Mouse (Mus musculus) liver, postnatal 0 days (tissue): Measurements from ENCODE around the gene Them4. TPM values are rescaled to one million over a fixed set of nuclear protein-coding genes. Genes with fewer than 3 reads are reported as not detected.

Experiments used
- ATAC-seq: fragments of 200-750 bp; cut with Nextera tagmentation; 2 replicates; pipeline ENCODE4 v1.8.0; 2017; ENCODE audit warnings: mild to moderate bottlenecking, moderate library complexity
- DNase-seq: peaks from one replicate; pipeline ENCODE4 v3.0.0-alpha.2; 2016
- H3K27ac ChIP-seq: fragments of 300-500 bp; sonication (generic); 2 replicates; pipeline ENCODE4 v1.5.1; 2014; ENCODE audit warnings: antibody characterized with exemption, moderate library complexity, mild to moderate bottlenecking, low read depth
- H3K27me3 ChIP-seq: fragments of 300-500 bp; sonication (generic); 2 replicates; pipeline ENCODE4 v1.6.1; 2014; ENCODE audit warnings: low read length, control low read depth, mixed read lengths; ENCODE audit not compliant: insufficient read depth
- H3K36me3 ChIP-seq: fragments of 300-500 bp; sonication (generic); replicated peaks from 2 replicates; pipeline ENCODE4 v1.6.1; 2014; ENCODE audit warnings: mild to moderate bottlenecking, control low read depth, low read length, moderate library complexity, mixed read lengths; ENCODE audit not compliant: insufficient read depth
- H3K4me1 ChIP-seq: fragments of 300-500 bp; sonication (generic); 2 replicates; pipeline ENCODE4 v1.6.1; 2014; ENCODE audit warnings: antibody characterized with exemption, mild to moderate bottlenecking, control low read depth; ENCODE audit not compliant: insufficient read depth
- H3K4me2 ChIP-seq: fragments of 300-500 bp; sonication (generic); 2 replicates; pipeline ENCODE4 v1.6.1; 2014; ENCODE audit warnings: low read depth, mild to moderate bottlenecking, low read length, moderate library complexity, mixed read lengths
- H3K4me3 ChIP-seq: fragments of 300-500 bp; sonication (generic); 2 replicates; pipeline ENCODE4 v1.5.1; 2014; ENCODE audit warnings: low read depth, low read length
- H3K9ac ChIP-seq: fragments of 300-500 bp; sonication (generic); replicated peaks from 2 replicates; pipeline ENCODE4 v1.6.1; 2014; ENCODE audit warnings: mild to moderate bottlenecking, moderate library complexity
- H3K9me3 ChIP-seq: fragments of 300-500 bp; sonication (generic); 2 replicates; pipeline ENCODE4 v1.6.1; 2016; ENCODE audit warnings: mild to moderate bottlenecking, control low read depth, low read length, mixed read lengths
- CTCF ChIP-seq: sonication (generic); IDR thresholded peaks from 2 replicates; pipeline ENCODE4 v1.5.1; 2016; ENCODE audit warnings: antibody characterized with exemption, low read depth
- EP300 ChIP-seq: IDR thresholded peaks from 2 replicates; pipeline ENCODE4 v1.6.1; 2016; ENCODE audit warnings: antibody characterized with exemption, low read depth, mild to moderate bottlenecking
- WGBS: fragments of 180-500 bp; shearing (Covaris S2); extraction: QIAGEN DNeasy Blood & Tissue Kit; methylation state at CpG from one replicate; pipeline ENCODE4 v1.1.7; 2014; ENCODE audit not compliant: insufficient replicate concordance; 5-methylcytosine and 5-hydroxymethylcytosine counted together
- polyA plus RNA-seq: library from polyadenylated mRNA; unstranded; fragments of >200 nt; fragmentation: Nextera tagmentation; extraction: Ambion mirVana; gene quantifications from 2 replicates; pipeline ENCODE4 v1.2.1, GENCODE M21; 2015

Gene Them4
- polyA plus RNA-seq, 1 experiment from 2014 or later: 15.6 TPM

DNA sequence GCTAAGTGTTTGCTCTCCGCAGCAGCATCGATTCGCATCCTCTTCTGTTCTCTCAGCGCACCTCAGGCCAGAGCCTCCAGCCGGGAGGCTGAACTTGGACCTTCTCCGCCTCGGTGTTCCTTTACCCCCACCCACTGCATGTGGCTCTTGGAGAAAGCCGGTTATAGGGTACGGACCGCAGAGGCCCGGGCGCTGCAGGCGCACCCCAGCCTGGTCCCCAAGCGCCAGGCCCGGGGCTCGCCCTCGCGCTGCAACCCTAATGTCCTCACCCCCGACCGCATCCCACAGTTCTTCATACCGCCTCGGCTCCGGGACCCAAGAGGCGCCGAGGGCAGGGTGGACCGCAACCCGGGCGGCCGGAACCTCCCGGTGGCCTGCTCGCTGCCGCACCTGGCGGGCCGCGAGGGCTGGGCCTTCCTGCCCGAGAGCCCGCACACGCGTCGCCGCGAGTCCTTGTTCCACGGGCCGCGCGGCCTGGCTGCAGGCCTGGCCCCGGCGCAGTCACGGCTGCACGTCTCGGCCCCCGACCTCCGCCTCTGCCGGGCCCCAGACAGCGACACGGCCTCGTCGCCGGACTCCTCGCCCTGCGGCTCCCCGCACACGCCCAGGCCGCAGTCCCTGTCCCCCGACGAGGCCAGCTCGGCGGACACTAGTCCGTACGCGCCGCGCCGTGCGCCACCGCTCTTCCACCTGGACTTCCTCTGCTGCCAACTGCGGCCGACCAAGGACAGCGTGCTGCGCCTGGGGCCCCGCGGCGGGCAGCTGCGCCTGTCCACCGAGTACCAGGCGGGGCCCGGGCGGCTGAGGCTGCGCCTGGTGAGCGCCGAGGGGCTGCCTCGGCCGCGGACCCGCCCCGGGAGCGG, 53.6 kb downstream of the Them4 start:
- DNase-seq: peak; percentile 40
- Histone ChIP-seq H3K9me3 (no peaks in the 10 kb centered on the region), H3K9ac (peak overlapping the region; percentile 50), H3K4me2 (peak overlapping the region; percentile 66), H3K27me3 (peaks cover 34% of the 10 kb centered on the region), H3K27ac (no peak overlapping the region), H3K36me3 (no peaks in the 10 kb centered on the region), H3K4me3 (peak overlapping the region; percentile 42), H3K4me1 (peaks cover 9% of the 10 kb centered on the region; the same call in 1 of the 2 replicates)
- ATAC-seq: peak; percentile 56
- TF ChIP-seq CTCF: no peak
- TF ChIP-seq EP300: no peak
- WGBS: 7% methylated on average over 85 of the region's 97 CpGs

DNA sequence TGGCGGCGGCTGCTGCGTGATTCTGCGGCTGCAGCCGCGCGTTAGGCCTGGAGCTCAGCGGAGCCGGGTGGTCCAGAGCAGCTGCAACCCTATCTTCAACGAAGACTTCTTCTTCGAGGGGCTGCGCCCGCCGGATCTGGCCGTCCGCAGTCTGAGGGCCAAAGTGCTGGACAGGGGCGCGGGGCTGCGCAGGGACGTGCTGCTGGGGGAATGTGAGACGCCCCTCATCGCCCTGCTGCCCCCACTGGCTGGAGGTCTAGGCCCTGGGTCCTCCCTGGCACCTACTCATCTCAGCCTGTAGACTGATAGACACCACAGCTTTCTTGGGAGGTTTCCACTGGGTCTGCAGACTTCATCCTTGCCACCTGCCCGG, 54.3 kb downstream of the Them4 start:
- Histone ChIP-seq H3K4me1 (peaks cover 9% of the 10 kb centered on the region; the same call in 1 of the 2 replicates), H3K36me3 (no peaks in the 10 kb centered on the region), H3K27me3 (peaks cover 34% of the 10 kb centered on the region), H3K4me3 (peak overlapping the region; percentile 42), H3K27ac (no peak overlapping the region), H3K9me3 (no peaks in the 10 kb centered on the region), H3K4me2 (peak overlapping the region; percentile 66), H3K9ac (peak overlapping the region; percentile 50; the same call in 1 of the 2 replicates)
- no peak for TF ChIP-seq CTCF
- no peak for TF ChIP-seq EP300
- WGBS: 9% methylated on average over 18 of the region's 23 CpGs
- DNase-seq (no peak), ATAC-seq (no peak)

DNA sequence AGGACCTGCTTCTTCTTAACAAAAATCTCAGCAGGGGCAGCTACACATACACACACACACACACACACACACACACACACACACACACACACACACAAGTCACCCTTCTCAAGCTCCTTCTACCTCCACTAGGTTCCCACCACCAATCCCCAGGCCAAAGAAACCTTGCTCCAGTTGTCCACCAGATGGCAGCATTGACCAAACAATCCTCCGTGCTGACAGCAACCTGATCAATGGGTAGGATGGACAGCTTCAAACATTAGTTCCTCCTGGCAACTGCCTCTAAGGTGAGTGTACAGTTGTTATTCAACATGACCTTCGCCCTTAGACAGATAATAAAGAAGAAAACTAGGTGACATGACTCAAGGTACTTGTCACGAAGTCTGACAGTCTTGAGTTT, 56.9 kb downstream of the Them4 start:
- no peaks in the 10 kb centered on the region for H3K36me3 ChIP-seq
- no peaks in the 10 kb centered on the region for H3K9me3 ChIP-seq
- no peak overlapping the region for H3K9ac ChIP-seq
- peak; percentile 80 for DNase-seq
- H3K4me2 ChIP-seq: no peak overlapping the region
- H3K27ac ChIP-seq: no peak overlapping the region
- peaks cover 16% of the 10 kb centered on the region for H3K4me1 ChIP-seq
- 16% methylated on average over 3 of the region's 3 CpGs for WGBS
- ATAC-seq: peak; percentile 40
- H3K27me3 ChIP-seq: peaks cover 29% of the 10 kb centered on the region
- TF ChIP-seq EP300 (no peak), CTCF (peak; percentile 93)
- H3K4me3 ChIP-seq: no peak overlapping the region

- Histone ChIP-seq H3K4me3 (no peak overlapping the region), H3K9ac (no peak overlapping the region), H3K4me1 (peaks cover 16% of the 10 kb centered on the region), H3K4me2 (no peak overlapping the region), H3K36me3 (no peaks in the 10 kb centered on the region), H3K9me3 (no peaks in the 10 kb centered on the region), H3K27me3 (peaks cover 24% of the 10 kb centered on the region), H3K27ac (0 out of 2 replicates have a peak overlapping the region, but pooled peaks have one; percentile 16)
- WGBS: 55% methylated on average over 6 of the region's 6 CpGs
- DNase-seq (no peak), ATAC-seq (no peak)
- TF ChIP-seq CTCF: no peak
- no peak for TF ChIP-seq EP300
These were observed 57.6 kb downstream of the Them4 start for GRCm38 (mm10) chr3:94367511-94367910.

DNA sequence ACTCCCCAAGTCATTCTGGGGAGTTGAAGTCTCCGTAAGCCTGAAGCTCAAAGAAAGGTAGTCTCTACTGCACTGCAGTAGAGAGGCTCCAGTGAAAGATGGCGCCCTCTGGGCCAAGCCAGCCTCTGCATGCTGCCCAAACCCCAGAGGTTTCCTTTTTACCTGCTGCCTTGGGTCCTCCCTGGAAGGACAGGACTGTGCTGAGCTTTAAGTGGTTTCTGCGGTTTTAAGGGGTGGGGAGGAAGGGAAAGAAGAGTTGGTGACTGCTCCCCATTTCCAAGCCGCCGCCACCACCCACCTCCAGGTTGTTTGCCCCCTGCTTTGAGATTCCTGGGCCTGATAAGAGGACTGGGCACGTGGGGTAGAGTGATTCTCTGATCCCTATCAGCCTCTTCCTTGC, 58.7 kb downstream of the Them4 start:
- no peak overlapping the region for H3K27ac ChIP-seq
- H3K4me1 ChIP-seq: peaks cover 12% of the 10 kb centered on the region
- H3K36me3 ChIP-seq: no peaks in the 10 kb centered on the region
- no peaks in the 10 kb centered on the region for H3K9me3 ChIP-seq
- no peak for DNase-seq
- no peak overlapping the region for H3K4me3 ChIP-seq
- H3K4me2 ChIP-seq: no peak overlapping the region
- H3K27me3 ChIP-seq: peaks cover 13% of the 10 kb centered on the region
- WGBS: 51% methylated on average over 6 of the region's 6 CpGs
- ATAC-seq: no peak
- no peak for TF ChIP-seq CTCF
- no peak for TF ChIP-seq EP300
- no peak overlapping the region for H3K9ac ChIP-seq

DNA sequence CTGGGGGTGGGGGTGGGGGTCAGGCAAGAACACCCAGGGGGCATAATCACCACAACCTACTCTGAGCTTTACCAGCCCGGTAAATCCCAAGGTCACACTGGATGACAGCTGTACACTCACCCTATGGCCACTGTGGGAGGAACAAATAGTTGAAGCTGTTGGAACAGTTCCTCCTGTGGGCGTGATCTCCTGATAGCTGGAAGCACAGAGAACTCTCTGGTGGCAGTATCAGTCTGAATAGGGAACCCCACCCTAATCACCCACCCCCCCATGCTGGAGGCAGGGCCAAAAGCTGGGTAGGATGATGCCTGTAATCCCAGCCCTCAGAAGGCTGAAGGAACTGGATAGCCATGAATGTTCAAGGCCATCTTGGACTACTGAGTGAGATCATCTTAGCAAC, 59.8 kb downstream of the Them4 start:
- no peak overlapping the region for H3K4me2 ChIP-seq
- TF ChIP-seq EP300 (no peak), CTCF (no peak)
- no peaks in the 10 kb centered on the region for H3K36me3 ChIP-seq
- no peaks in the 10 kb centered on the region for H3K9me3 ChIP-seq
- ATAC-seq: no peak
- H3K4me1 ChIP-seq: peaks cover 20% of the 10 kb centered on the region
- no peak for DNase-seq
- no peak overlapping the region; the same call in 1 of the 2 replicates for H3K9ac ChIP-seq
- no peak overlapping the region for H3K27ac ChIP-seq
- H3K4me3 ChIP-seq: no peak overlapping the region
- WGBS: 28% methylated on average over 2 of the region's 2 CpGs
- peaks cover 2% of the 10 kb centered on the region; the same call in 1 of the 2 replicates for H3K27me3 ChIP-seq
